Mouse (Mus musculus) ES-Bruce4 (cell line): ENCODE results near the gene E330021D16Rik.

Source experiments
- CTCF ChIP-seq: IDR thresholded peaks from one replicate; pipeline ENCODE4 v1.8.1; 2011; ENCODE audit warnings: low read depth, low read length
- POLR2A ChIP-seq: IDR thresholded peaks from one replicate; pipeline ENCODE4 v1.8.1; 2011; ENCODE audit warnings: low read length; ENCODE audit not compliant: insufficient read depth

DNA sequence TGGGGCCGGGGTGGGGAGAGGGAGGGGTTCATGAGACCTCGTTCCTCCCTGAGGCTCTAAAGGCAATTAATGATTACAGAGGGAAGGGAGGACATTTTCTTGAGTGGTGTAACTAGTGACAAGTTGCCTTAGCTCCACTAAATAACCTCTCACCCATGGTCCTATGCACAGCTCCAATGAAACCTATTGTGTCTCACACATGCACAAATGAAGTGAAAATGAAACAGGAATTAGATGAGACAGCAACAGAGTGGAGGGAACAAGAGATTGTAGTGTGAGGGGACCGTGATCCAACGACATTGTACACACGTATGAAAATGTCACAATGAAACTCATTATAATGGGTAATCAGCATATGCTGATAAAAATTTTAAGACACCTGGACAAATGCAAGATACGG lies 35.5 kb upstream of the E330021D16Rik start:
- no peak for TF ChIP-seq CTCF
- no peak for TF ChIP-seq POLR2A
